Mouse (Mus musculus) intestine, embryonic 14.5 days (tissue): ENCODE results near the gene Vmn1r130. TPM values are rescaled to one million over a fixed set of nuclear protein-coding genes. Genes with fewer than 3 reads are reported as not detected.
"Not testable (repeated sequence)": the region's sequence is repeated elsewhere in the genome, so short reads cannot be mapped to it uniquely, and the experiment has no call there.

Experiments
- ATAC-seq: fragments of 200-750 bp; cut with Nextera tagmentation; replicated peaks from 2 replicates; pipeline ENCODE4 v1.8.0; 2017; ENCODE audit warnings: low read depth, moderate number of reproducible peaks, moderate TSS enrichment, moderate library complexity; ENCODE audit not compliant: low FRiP score, low TSS enrichment
- DNase-seq: peaks from one replicate; pipeline ENCODE4 v3.0.0-alpha.2; 2018; ENCODE audit warnings: low spot score
- H3K27ac ChIP-seq: fragments of 300-500 bp; sonication (generic); 2 replicates; pipeline ENCODE4 v1.5.1; 2014; ENCODE audit warnings: low read depth, mild to moderate bottlenecking, control low read depth
- H3K27me3 ChIP-seq: fragments of 300-500 bp; sonication (generic); replicated peaks from 2 replicates; pipeline ENCODE4 v1.6.1; 2014; ENCODE audit warnings: low read length, control low read depth; ENCODE audit not compliant: control insufficient read depth, insufficient read depth
- H3K36me3 ChIP-seq: fragments of 300-500 bp; sonication (generic); 2 replicates; pipeline ENCODE4 v1.6.1; 2014; ENCODE audit warnings: low read length, control low read depth; ENCODE audit not compliant: control insufficient read depth, insufficient read depth
- H3K4me1 ChIP-seq: fragments of 300-500 bp; sonication (generic); replicated peaks from 2 replicates; pipeline ENCODE4 v1.6.1; 2014; ENCODE audit warnings: low read length, control low read depth, mixed read lengths; ENCODE audit not compliant: control insufficient read depth, insufficient read depth
- H3K4me2 ChIP-seq: fragments of 300-500 bp; sonication (generic); 2 replicates; pipeline ENCODE4 v1.6.1; 2014; ENCODE audit warnings: low read length
- H3K4me3 ChIP-seq: fragments of 300-500 bp; sonication (generic); 2 replicates; pipeline ENCODE4 v1.5.1; 2014; ENCODE audit warnings: low read depth, low read length, control low read depth, mixed read lengths
- H3K9ac ChIP-seq: fragments of 300-500 bp; sonication (generic); 2 replicates; pipeline ENCODE4 v1.6.1; 2014; ENCODE audit warnings: mild to moderate bottlenecking, low read length
- H3K9me3 ChIP-seq: fragments of 300-500 bp; sonication (generic); 2 replicates; pipeline ENCODE4 v1.6.1; 2016; ENCODE audit warnings: low read length, control low read depth; ENCODE audit not compliant: control insufficient read depth
- WGBS: fragments of 180-500 bp; shearing (Covaris S2); extraction: QIAGEN DNeasy Blood & Tissue Kit; methylation state at CpG from one replicate; pipeline ENCODE4 v1.1.7; 2014; 5-methylcytosine and 5-hydroxymethylcytosine counted together
- polyA plus RNA-seq: library from polyadenylated mRNA; unstranded; fragments of >200 nt; fragmentation: Nextera tagmentation; extraction: Ambion mirVana; gene quantifications from 2 replicates; pipeline ENCODE4 v1.2.1, GENCODE M21; 2014

Gene Vmn1r130
- polyA plus RNA-seq = not detected in 2 replicates

GRCm38 (mm10) chr7:21511480-21511879 is at the start of gene Vmn1r130:
Gene Vmn1r130 (plus strand): TSS chr7:21511780.
- not testable (repeated sequence) for H3K9me3 ChIP-seq, H3K4me3 ChIP-seq, H3K4me2 ChIP-seq, H3K9ac ChIP-seq, H3K27me3 ChIP-seq, H3K36me3 ChIP-seq, H3K27ac ChIP-seq, ATAC-seq, H3K4me1 ChIP-seq, DNase-seq
- no CpG with 5 or more reads among the region's 3 CpGs for WGBS

GRCm38 (mm10) chr7:21545990-21546389 is 34.4 kb downstream of the Vmn1r130 start, which contains the start of gene Vmn1r131:
Gene Vmn1r131 (minus strand): TSS chr7:21546090.
- ATAC-seq, H3K9ac ChIP-seq, H3K4me1 ChIP-seq, H3K36me3 ChIP-seq, H3K4me3 ChIP-seq, H3K27me3 ChIP-seq, H3K27ac ChIP-seq, H3K9me3 ChIP-seq, H3K4me2 ChIP-seq, DNase-seq: not testable (repeated sequence)
- no CpG with 5 or more reads among the region's 2 CpGs for WGBS

Other genes with a start within 250 kb of the Vmn1r130 start
- gene Vmn1r125, start 239.6 kb upstream of the Vmn1r130 start, polyA plus RNA-seq = not detected in 2 replicates
- gene Vmn1r126, start 210.3 kb upstream of the Vmn1r130 start, polyA plus RNA-seq = not detected in 2 replicates
- not detected in 2 replicates for gene Vmn1r127, start 191.9 kb upstream of the Vmn1r130 start, polyA plus RNA-seq
- gene Vmn1r128, start 162.4 kb upstream of the Vmn1r130 start, polyA plus RNA-seq = not detected in 2 replicates
- gene Vmn1r129, start 150.5 kb upstream of the Vmn1r130 start, polyA plus RNA-seq = not detected in 2 replicates
- not detected in 2 replicates for gene Gm6882, start 79.0 kb upstream of the Vmn1r130 start, polyA plus RNA-seq
- gene Vmn1r131, start 34.3 kb downstream of the Vmn1r130 start, polyA plus RNA-seq = not detected in 2 replicates
- gene Vmn1r132, start 102.3 kb downstream of the Vmn1r130 start, polyA plus RNA-seq = not detected in 2 replicates
- gene Gm4175, start 249.7 kb downstream of the Vmn1r130 start, polyA plus RNA-seq = not detected in 2 replicates